Mouse (Mus musculus) stomach, embryonic 15.5 days (tissue): ENCODE measurements around the gene Baz1a. TPM values are rescaled to one million over a fixed set of nuclear protein-coding genes. Genes with fewer than 3 reads are reported as not detected.

Experiments used
- ATAC-seq: fragments of 200-750 bp; cut with Nextera tagmentation; 2 replicates; pipeline ENCODE4 v1.8.0; 2017; ENCODE audit warnings: low read depth, moderate number of reproducible peaks, moderate TSS enrichment; ENCODE audit not compliant: insufficient read depth, low FRiP score
- H3K27ac ChIP-seq: fragments of 300-500 bp; sonication (generic); 2 replicates; pipeline ENCODE4 v1.5.1; 2015; ENCODE audit warnings: mild to moderate bottlenecking, inconsistent platforms
- H3K27me3 ChIP-seq: fragments of 300-500 bp; sonication (generic); replicated peaks from 2 replicates; pipeline ENCODE4 v1.6.1; 2015; ENCODE audit warnings: inconsistent platforms
- H3K36me3 ChIP-seq: fragments of 300-500 bp; sonication (generic); 2 replicates; pipeline ENCODE4 v1.6.1; 2015; ENCODE audit warnings: inconsistent platforms
- H3K4me1 ChIP-seq: fragments of 300-500 bp; sonication (generic); 2 replicates; pipeline ENCODE4 v1.6.1; 2015; ENCODE audit warnings: inconsistent platforms
- H3K4me2 ChIP-seq: fragments of 300-500 bp; sonication (generic); 2 replicates; pipeline ENCODE4 v1.6.1; 2015; ENCODE audit warnings: mild to moderate bottlenecking, inconsistent platforms
- H3K4me3 ChIP-seq: fragments of 300-500 bp; sonication (generic); replicated peaks from 2 replicates; pipeline ENCODE4 v1.5.1; 2015; ENCODE audit warnings: inconsistent platforms
- H3K9ac ChIP-seq: fragments of 300-500 bp; sonication (generic); 2 replicates; pipeline ENCODE4 v1.6.1; 2015; ENCODE audit warnings: inconsistent platforms
- H3K9me3 ChIP-seq: fragments of 300-500 bp; sonication (generic); 2 replicates; pipeline ENCODE4 v1.6.1; 2016; ENCODE audit warnings: inconsistent platforms
- WGBS: fragments of 180-500 bp; shearing (Covaris S2); methylation state at CpG from one replicate; pipeline ENCODE4 v1.1.7; 2015; 5-methylcytosine and 5-hydroxymethylcytosine counted together
- polyA plus RNA-seq: library from polyadenylated mRNA; unstranded; fragments of >200 nt; fragmentation: Nextera tagmentation; extraction: Ambion mirVana; gene quantifications from 2 replicates; pipeline ENCODE4 v1.2.1, GENCODE M21; 2015

The Baz1a gene
- polyA plus RNA-seq, 1 experiment from 2014 or later = 23.4 TPM

DNA sequence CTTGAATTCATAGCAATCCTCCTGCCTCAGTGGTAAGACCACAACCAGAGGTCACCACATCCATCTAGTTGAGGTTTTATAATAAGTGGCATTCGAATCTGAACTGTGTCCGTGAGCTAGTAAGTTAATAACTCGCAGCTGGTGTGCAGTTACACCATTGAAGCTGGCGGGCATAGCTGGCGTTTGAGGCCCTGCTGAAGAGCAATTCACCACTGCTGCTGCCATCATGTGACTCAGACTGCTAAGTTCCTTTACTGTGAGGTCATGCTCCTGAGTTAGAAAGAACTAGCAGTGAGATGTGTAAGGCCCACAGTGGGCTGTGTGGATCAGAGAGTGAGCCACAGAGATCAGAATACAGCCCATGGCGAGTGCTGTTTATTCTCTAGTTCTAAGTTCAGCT is 139.4 kb downstream of the Baz1a start:
- H3K27me3 ChIP-seq = no peaks in the 10 kb centered on the region
- H3K4me3 ChIP-seq = no peak overlapping the region
- no peaks in the 10 kb centered on the region for H3K36me3 ChIP-seq
- H3K27ac ChIP-seq = no peak overlapping the region
- H3K9ac ChIP-seq = no peak overlapping the region
- no peak overlapping the region for H3K4me2 ChIP-seq
- no peaks in the 10 kb centered on the region for H3K4me1 ChIP-seq
- no peak for ATAC-seq
- 63% methylated on average over 6 of the region's 6 CpGs for WGBS
- H3K9me3 ChIP-seq = no peaks in the 10 kb centered on the region

GRCm38 (mm10) chr12:54862606-54863535 is 151.3 kb downstream of the Baz1a start, which contains the start of gene Cfl2:
Gene Cfl2, minus strand, starts transcription at chr12:54862877.
- Histone ChIP-seq H3K9ac (peak within 1 kb of the TSS; percentile 88), H3K27me3 (no peaks in the 10 kb centered on the region), H3K36me3 (peaks cover 6% of the 10 kb centered on the region; the same call in 1 of the 2 replicates), H3K27ac (peak within 1 kb of the TSS; percentile 95), H3K9me3 (no peaks in the 10 kb centered on the region), H3K4me2 (peak within 1 kb of the TSS; percentile 65), H3K4me3 (peak within 1 kb of the TSS; percentile 67), H3K4me1 (peaks cover 12% of the 10 kb centered on the region; the same call in 1 of the 2 replicates)
- ATAC-seq = peak; percentile 93
- WGBS = under 1% methylated on average over 69 of the region's 82 CpGs

DNA sequence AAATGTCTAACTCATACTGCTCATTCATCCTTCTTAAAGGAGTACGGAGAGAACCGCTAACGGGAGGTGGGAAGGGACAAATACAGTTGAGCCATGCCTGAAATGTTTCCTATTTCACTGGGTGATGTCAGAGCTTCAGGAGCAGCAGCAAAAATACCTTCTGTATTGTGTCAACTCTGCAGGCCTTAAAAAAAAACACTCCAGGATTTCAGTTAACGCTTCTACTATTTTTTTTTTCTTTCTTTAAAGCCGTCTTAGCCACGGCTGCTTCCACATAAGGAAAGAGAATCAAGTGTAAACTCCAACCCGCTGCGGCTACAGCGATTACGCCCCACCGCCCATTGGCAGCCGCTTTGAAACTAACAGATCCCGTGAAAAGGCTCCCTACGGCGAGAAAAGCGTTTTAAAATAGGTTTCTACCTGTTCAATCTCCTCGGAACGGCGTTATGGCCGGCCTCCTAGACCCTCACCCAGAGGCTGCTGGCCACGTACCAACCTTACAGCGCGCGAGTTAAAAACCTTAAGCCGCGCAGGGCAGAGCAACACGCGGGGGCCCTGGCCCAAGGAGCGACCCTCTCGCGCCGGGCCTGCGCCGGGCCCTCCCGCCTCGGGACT is 152.1 kb downstream of the Baz1a start:
- ATAC-seq = peak; percentile 6; the same call in 1 of the 2 replicates
- WGBS = under 1% methylated on average over 36 of the region's 36 CpGs
- Histone ChIP-seq H3K4me1 (peaks cover 12% of the 10 kb centered on the region; the same call in 1 of the 2 replicates), H3K4me3 (peak overlapping the region; percentile 67), H3K36me3 (peaks cover 6% of the 10 kb centered on the region; the same call in 1 of the 2 replicates), H3K27ac (peak overlapping the region; percentile 95), H3K9ac (peak overlapping the region; percentile 88), H3K9me3 (no peaks in the 10 kb centered on the region), H3K4me2 (peak overlapping the region; percentile 65), H3K27me3 (no peaks in the 10 kb centered on the region)

DNA sequence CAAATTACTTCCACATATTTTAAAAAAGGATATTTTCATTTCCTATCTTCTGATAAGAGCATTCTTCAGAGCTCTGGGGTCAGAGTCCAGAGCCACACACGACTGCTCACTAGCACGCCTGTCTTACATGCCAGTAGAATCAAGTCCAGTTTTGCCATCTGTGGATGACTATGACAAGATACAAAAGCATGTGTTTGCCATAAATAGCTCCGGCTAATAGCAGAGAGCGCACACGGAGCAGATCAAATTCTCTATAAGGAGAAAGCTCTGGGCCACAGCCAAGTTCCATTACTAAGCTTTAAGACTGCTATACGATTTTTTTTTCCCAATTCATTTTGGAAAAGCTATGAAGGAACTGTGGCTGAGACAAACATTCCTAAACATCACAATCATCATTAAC is 154.6 kb downstream of the Baz1a start:
- Histone ChIP-seq H3K27ac (no peak overlapping the region), H3K4me2 (no peak overlapping the region; the same call in 1 of the 2 replicates), H3K9me3 (no peaks in the 10 kb centered on the region), H3K9ac (no peak overlapping the region), H3K27me3 (no peaks in the 10 kb centered on the region), H3K4me1 (peaks cover 12% of the 10 kb centered on the region; the same call in 1 of the 2 replicates), H3K36me3 (peaks cover 12% of the 10 kb centered on the region), H3K4me3 (no peak overlapping the region)
- ATAC-seq = no peak
- 33% methylated on average over 6 of the region's 6 CpGs for WGBS

GRCm38 (mm10) chr12:54850551-54850950 is 163.6 kb downstream of the Baz1a start:
- H3K4me2 ChIP-seq = no peak overlapping the region
- 75% methylated on average over 2 of the region's 2 CpGs for WGBS

DNA sequence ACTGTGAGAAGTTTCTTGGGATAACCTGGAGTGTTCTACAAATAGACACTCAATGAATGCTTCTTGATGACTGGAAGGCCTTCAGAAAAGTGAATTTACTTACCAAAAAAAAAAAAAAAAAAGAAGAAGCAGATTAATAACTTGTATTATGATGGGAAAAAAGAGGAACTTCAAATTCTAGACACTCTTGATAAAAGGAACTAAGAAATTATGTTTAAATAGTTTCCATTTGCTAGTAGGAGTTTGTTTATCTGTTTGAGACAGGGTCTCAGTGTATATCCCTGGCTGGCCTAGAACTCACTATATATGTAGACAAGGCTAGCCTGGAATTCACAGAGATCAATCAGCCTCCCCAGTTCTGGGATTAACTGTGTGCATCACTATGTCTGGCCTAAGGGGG is 169.7 kb downstream of the Baz1a start:
- no peak overlapping the region for H3K4me3 ChIP-seq
- H3K4me1 ChIP-seq = no peaks in the 10 kb centered on the region
- ATAC-seq = no peak
- no peaks in the 10 kb centered on the region for H3K9me3 ChIP-seq
- no peak overlapping the region for H3K27ac ChIP-seq
- no peaks in the 10 kb centered on the region for H3K36me3 ChIP-seq
- H3K27me3 ChIP-seq = no peaks in the 10 kb centered on the region
- no peak overlapping the region for H3K4me2 ChIP-seq
- no peak overlapping the region for H3K9ac ChIP-seq

More at GRCm38 (mm10) chr12:54850551-54850950, 163.6 kb downstream of the Baz1a start:
- Histone ChIP-seq H3K4me3 (no peak overlapping the region), H3K36me3 (peaks cover 6% of the 10 kb centered on the region; the same call in 1 of the 2 replicates), H3K9me3 (no peaks in the 10 kb centered on the region), H3K27ac (no peak overlapping the region), H3K27me3 (no peaks in the 10 kb centered on the region), H3K4me1 (no peaks in the 10 kb centered on the region), H3K9ac (no peak overlapping the region)
- no peak for ATAC-seq

Other genes starting within 250 kb of the Baz1a start
- gene Snx6, start 218.6 kb downstream of the Baz1a start, polyA plus RNA-seq = 177 and 180 TPM in 2 replicates
- gene Cfl2, start 151.5 kb downstream of the Baz1a start, polyA plus RNA-seq = 174 and 177 TPM in 2 replicates
- not detected in 2 replicates for gene Gm20403, start 27.8 kb downstream of the Baz1a start, polyA plus RNA-seq
- gene 2700097O09Rik, start 65.8 kb upstream of the Baz1a start, polyA plus RNA-seq = 32.2 and 33.3 TPM in 2 replicates
- 168 and 186 TPM in 2 replicates for gene Srp54a, start 65.9 kb upstream of the Baz1a start, polyA plus RNA-seq
- gene Fam177a, start 110.1 kb upstream of the Baz1a start, polyA plus RNA-seq = 23.6 and 28.4 TPM in 2 replicates
- 62.7 and 69.3 TPM in 2 replicates for gene Srp54b, start 140.8 kb upstream of the Baz1a start, polyA plus RNA-seq
- gene 1700047I17Rik2, start 185.2 kb upstream of the Baz1a start, polyA plus RNA-seq = 3.1 TPM in 1 of 2 replicates, not detected in the other
- 73.1 and 83.6 TPM in 2 replicates for gene Srp54c, start 215.8 kb upstream of the Baz1a start, polyA plus RNA-seq